Mouse (Mus musculus): ENCODE measurements around the gene Tmem62. TPM values are rescaled to one million over a fixed set of nuclear protein-coding genes. Genes with fewer than 3 reads are reported as not detected.
A peak's percentile ranks its signal among the peaks of the same experiment; 100 is the strongest.
"Not testable (repeated sequence)": the region's sequence is repeated elsewhere in the genome, so short reads cannot be mapped to it uniquely, and the experiment has no call there.

The Tmem62 gene
- total RNA-seq, 2 experiments from 2014 or later: 20.8 to 21.9 TPM

- ATAC-seq (replicated peaks; ENCODE audit: low FRiP score, poor library complexity, severe bottlenecking): peak; percentile 71; the same call in 1 of the 2 replicates
These were observed 8.4 kb downstream of the Tmem62 start for GRCm38 (mm10) chr2:120985241-120985640.

- no peak for ATAC-seq (replicated peaks; ENCODE audit: low FRiP score, poor library complexity, severe bottlenecking)
These were observed 14.4 kb downstream of the Tmem62 start for GRCm38 (mm10) chr2:120991196-120991595.

- not testable (repeated sequence) for ATAC-seq (replicated peaks; ENCODE audit: low FRiP score, poor library complexity, severe bottlenecking)
These were observed 19.8 kb downstream of the Tmem62 start for GRCm38 (mm10) chr2:120996607-120997006.

GRCm38 (mm10) chr2:120998863-120999262 is 22.0 kb downstream of the Tmem62 start:
- no peak for ATAC-seq (replicated peaks; ENCODE audit: low FRiP score, poor library complexity, severe bottlenecking)

GRCm38 (mm10) chr2:121003586-121003985 is 26.8 kb downstream of the Tmem62 start:
- ATAC-seq (replicated peaks; ENCODE audit: low FRiP score, poor library complexity, severe bottlenecking): no peak

- ATAC-seq (replicated peaks; ENCODE audit: low FRiP score, poor library complexity, severe bottlenecking): no peak
These were observed 27.4 kb downstream of the Tmem62 start for GRCm38 (mm10) chr2:121004018-121004811.

- ATAC-seq (replicated peaks; ENCODE audit: low FRiP score, poor library complexity, severe bottlenecking): no peak
These were observed 30.2 kb downstream of the Tmem62 start for GRCm38 (mm10) chr2:121006986-121007385.

GRCm38 (mm10) chr2:121007925-121008663 is 31.3 kb downstream of the Tmem62 start, which contains the start of gene Ccndbp1:
Gene Ccndbp1, plus strand, starts transcription at chr2:121008403.
- peak; percentile 89 for ATAC-seq (replicated peaks; ENCODE audit: low FRiP score, poor library complexity, severe bottlenecking)

GRCm38 (mm10) chr2:121008664-121009007 is 31.8 kb downstream of the Tmem62 start:
- ATAC-seq (replicated peaks; ENCODE audit: low FRiP score, poor library complexity, severe bottlenecking): peak; percentile 39

- ATAC-seq (replicated peaks; ENCODE audit: low FRiP score, poor library complexity, severe bottlenecking): peak; percentile 71
These were observed 32.4 kb downstream of the Tmem62 start for GRCm38 (mm10) chr2:121009071-121009677.

GRCm38 (mm10) chr2:121012676-121013075 is 35.9 kb downstream of the Tmem62 start:
- no peak for ATAC-seq (replicated peaks; ENCODE audit: low FRiP score, poor library complexity, severe bottlenecking)

- no peak for ATAC-seq (replicated peaks; ENCODE audit: low FRiP score, poor library complexity, severe bottlenecking)
These were observed 38.7 kb downstream of the Tmem62 start for GRCm38 (mm10) chr2:121015507-121015906.

GRCm38 (mm10) chr2:121016226-121016625 is 39.4 kb downstream of the Tmem62 start:
- ATAC-seq (replicated peaks; ENCODE audit: low FRiP score, poor library complexity, severe bottlenecking): no peak

GRCm38 (mm10) chr2:121017151-121017550 is 40.3 kb downstream of the Tmem62 start:
- no peak for ATAC-seq (replicated peaks; ENCODE audit: low FRiP score, poor library complexity, severe bottlenecking)

- no peak; the same call in 1 of the 2 replicates for ATAC-seq (replicated peaks; ENCODE audit: low FRiP score, poor library complexity, severe bottlenecking)
These were observed 46.1 kb downstream of the Tmem62 start for GRCm38 (mm10) chr2:121022918-121023317.

GRCm38 (mm10) chr2:121036733-121037341 is 60.0 kb downstream of the Tmem62 start, which contains the start of gene Epb42:
Gene Epb42, minus strand, starts transcription at chr2:121037072.
- peak; percentile 91 for ATAC-seq (replicated peaks; ENCODE audit: low FRiP score, poor library complexity, severe bottlenecking)

- ATAC-seq (replicated peaks; ENCODE audit: low FRiP score, poor library complexity, severe bottlenecking): not testable (repeated sequence)
These were observed 62.0 kb downstream of the Tmem62 start for GRCm38 (mm10) chr2:121038851-121039250.

- ATAC-seq (replicated peaks; ENCODE audit: low FRiP score, poor library complexity, severe bottlenecking): no peak
These were observed 62.6 kb downstream of the Tmem62 start for GRCm38 (mm10) chr2:121039382-121039781.

- ATAC-seq (replicated peaks; ENCODE audit: low FRiP score, poor library complexity, severe bottlenecking): peak; percentile 53
These were observed 64.3 kb downstream of the Tmem62 start for GRCm38 (mm10) chr2:121041098-121041497.

GRCm38 (mm10) chr2:121045653-121046052 is 68.8 kb downstream of the Tmem62 start:
- no peak for ATAC-seq (replicated peaks; ENCODE audit: low FRiP score, poor library complexity, severe bottlenecking)

Measured in erythroblast, adult 5-6 weeks (primary cell).